Mouse (Mus musculus) brain, embryonic 18.5 days (tissue): ENCODE measurements around the gene Fem1a.
A peak's percentile ranks its signal among the peaks of the same experiment; 100 is the strongest.

Experiments
- DNase-seq: peaks from one replicate; pipeline ENCODE4 v3.0.0-alpha.2; 2012; ENCODE audit warnings: low read depth, low spot score

Gene Fem1a

GRCm38 (mm10) chr17:56303847-56304586 lies 47.4 kb downstream of the Fem1a start:
- peak; percentile 82 for DNase-seq

GRCm38 (mm10) chr17:56304718-56305117 lies 48.1 kb downstream of the Fem1a start:
- DNase-seq, result no peak

GRCm38 (mm10) chr17:56305156-56305555 lies 48.5 kb downstream of the Fem1a start:
- no peak for DNase-seq

- no peak for DNase-seq
Observed at GRCm38 (mm10) chr17:56305826-56306225, 49.2 kb downstream of the Fem1a start.

- DNase-seq, result no peak
Observed at GRCm38 (mm10) chr17:56308088-56308487, 51.5 kb downstream of the Fem1a start.

GRCm38 (mm10) chr17:56309191-56309945 lies 52.8 kb downstream of the Fem1a start:
- DNase-seq, result no peak
